ENCODE assay signal across 8 mouse cellular contexts in genomic region chr4:116463231-116464125, GRCm38 (mm10). TPM values are rescaled to one million over a fixed set of nuclear protein-coding genes. Genes with fewer than 3 reads are reported as not detected.
A peak's percentile ranks its signal among the peaks of the same experiment; 100 is the strongest.
DNase-seq lines count a peak whose midpoint lies in the region; ATAC-seq lines count a peak whose summit lies in the region.

No protein-coding gene starts in this region.

- no peaks in the 10 kb centered on the region for H3K27me3 ChIP-seq in embryonic facial prominence, embryonic 12.5 days
- no peaks in the 10 kb centered on the region for H3K27me3 ChIP-seq in kidney, embryonic 15.5 days
- H3K27me3 ChIP-seq in liver, embryonic 15.5 days: no peaks in the 10 kb centered on the region
- no peaks in the 10 kb centered on the region for H3K27me3 ChIP-seq in neural tube, embryonic 14.5 days (ENCODE audit: control insufficient read depth, insufficient read depth, low read length)

- H3K9me3 ChIP-seq in embryonic facial prominence, embryonic 12.5 days: no peaks in the 10 kb centered on the region
- H3K9me3 ChIP-seq in kidney, embryonic 15.5 days (replicated peaks): peaks cover 10% of the 10 kb centered on the region; the same call in 1 of the 2 replicates
- H3K9me3 ChIP-seq in liver, embryonic 15.5 days (replicated peaks): no peaks in the 10 kb centered on the region
- H3K9me3 ChIP-seq in neural tube, embryonic 14.5 days (ENCODE audit: control insufficient read depth, low read length): no peaks in the 10 kb centered on the region

- peak; percentile 75 for ATAC-seq in embryonic facial prominence, embryonic 12.5 days (ENCODE audit: insufficient number of reproducible peaks, insufficient read depth, low FRiP score, low TSS enrichment)
- ATAC-seq in kidney, embryonic 15.5 days (replicated peaks; ENCODE audit: low FRiP score): peak; percentile 73
- ATAC-seq in liver, embryonic 15.5 days (ENCODE audit: insufficient read depth): peak; percentile 59
- peak; percentile 76 for ATAC-seq in neural tube, embryonic 14.5 days (ENCODE audit: low read depth)

- peak; percentile 2 to 45 for DNase-seq in urinary bladder, adult 18-20 months (ENCODE audit: low spot score in 2 of 2)
- no peak for DNase-seq in urinary bladder, postnatal 10 days (ENCODE audit: low spot score)
- peak; percentile 18 for DNase-seq in heart, adult 8-10 months (ENCODE audit: low spot score)
- DNase-seq in thymus, postnatal 10 days (ENCODE audit: low spot score in 2 of 2): peak; percentile 43 to 47

- peak overlapping the region; percentile 91 for H3K27ac ChIP-seq in embryonic facial prominence, embryonic 12.5 days
- H3K27ac ChIP-seq in kidney, embryonic 15.5 days: peak overlapping the region; percentile 94
- H3K27ac ChIP-seq in liver, embryonic 15.5 days (replicated peaks): peak overlapping the region; percentile 87
- peak overlapping the region; percentile 90 for H3K27ac ChIP-seq in neural tube, embryonic 14.5 days (ENCODE audit: low read depth, low read length)

- H3K4me1 ChIP-seq in embryonic facial prominence, embryonic 12.5 days: peaks cover 20% of the 10 kb centered on the region
- H3K4me1 ChIP-seq in kidney, embryonic 15.5 days: peaks cover 17% of the 10 kb centered on the region
- H3K4me1 ChIP-seq in liver, embryonic 15.5 days (replicated peaks): peaks cover 36% of the 10 kb centered on the region
- H3K4me1 ChIP-seq in neural tube, embryonic 14.5 days (ENCODE audit: control insufficient read depth, insufficient read depth, low read length): peaks cover 15% of the 10 kb centered on the region; the same call in 1 of the 2 replicates

- H3K36me3 ChIP-seq in embryonic facial prominence, embryonic 12.5 days: no peaks in the 10 kb centered on the region
- no peaks in the 10 kb centered on the region for H3K36me3 ChIP-seq in kidney, embryonic 15.5 days
- H3K36me3 ChIP-seq in liver, embryonic 15.5 days (replicated peaks): no peaks in the 10 kb centered on the region
- no peaks in the 10 kb centered on the region for H3K36me3 ChIP-seq in neural tube, embryonic 14.5 days (ENCODE audit: control insufficient read depth, insufficient read depth, low read length)

- WGBS in embryonic facial prominence, embryonic 12.5 days: 1% methylated on average over 73 of the region's 74 CpGs
- 1% methylated on average over 67 of the region's 74 CpGs for WGBS in kidney, embryonic 15.5 days
- 1% methylated on average over 74 of the region's 74 CpGs for WGBS in liver, embryonic 15.5 days (ENCODE audit: insufficient replicate concordance)
- WGBS in neural tube, embryonic 14.5 days: under 1% methylated on average over 60 of the region's 74 CpGs

- H3K4me2 ChIP-seq in embryonic facial prominence, embryonic 12.5 days (replicated peaks): peak overlapping the region; percentile 60
- H3K4me2 ChIP-seq in kidney, embryonic 15.5 days: peak overlapping the region; percentile 77
- peak overlapping the region; percentile 88 for H3K4me2 ChIP-seq in liver, embryonic 15.5 days
- peak overlapping the region; percentile 59 for H3K4me2 ChIP-seq in neural tube, embryonic 14.5 days (ENCODE audit: low read depth, low read length)

- H3K9ac ChIP-seq in embryonic facial prominence, embryonic 12.5 days: peak overlapping the region; percentile 95
- H3K9ac ChIP-seq in kidney, embryonic 15.5 days: peak overlapping the region; percentile 93
- peak overlapping the region; percentile 98 for H3K9ac ChIP-seq in liver, embryonic 15.5 days
- H3K9ac ChIP-seq in neural tube, embryonic 14.5 days (replicated peaks; ENCODE audit: low read depth, low read length): peak overlapping the region; percentile 87

- H3K4me3 ChIP-seq in embryonic facial prominence, embryonic 12.5 days: peak overlapping the region; percentile 99
- H3K4me3 ChIP-seq in kidney, embryonic 15.5 days (replicated peaks): peak overlapping the region; percentile 97
- peak overlapping the region; percentile 95 for H3K4me3 ChIP-seq in liver, embryonic 15.5 days (replicated peaks)
- peak overlapping the region; percentile 86 for H3K4me3 ChIP-seq in neural tube, embryonic 14.5 days (ENCODE audit: low read depth, low read length)

RNA-seq across cellular contexts. Expression of gene Mast2, which starts 0.5 kb away (rescaled TPM):
- 21.7 and 24.9 TPM in 2 replicates for polyA plus RNA-seq in embryonic facial prominence, embryonic 12.5 days (2016; fragmentation: Nextera tagmentation; extraction: Ambion mirVana)
- total RNA-seq in heart, adult 8-10 months (2022): 100 to 1,000 TPM; 121 to 144 (median 138) TPM
- 12.7 and 14.4 TPM in 2 replicates for polyA plus RNA-seq in kidney, embryonic 15.5 days (2015; fragmentation: Nextera tagmentation; extraction: Ambion mirVana)
- polyA plus RNA-seq in liver, embryonic 15.5 days (2015; fragmentation: Nextera tagmentation; extraction: Ambion mirVana): 6.2 and 7.2 TPM in 2 replicates
- 53.0 and 72.5 TPM in 2 replicates for polyA plus RNA-seq in neural tube, embryonic 14.5 days (2014; fragmentation: Nextera tagmentation; extraction: Ambion mirVana)

RNA-seq across cellular contexts. Expression of gene Ipp, which starts 43.9 kb away (rescaled TPM):
- 16.1 and 16.2 TPM in 2 replicates for polyA plus RNA-seq in embryonic facial prominence, embryonic 12.5 days (2016; fragmentation: Nextera tagmentation; extraction: Ambion mirVana)
- total RNA-seq in heart, adult 8-10 months (2022): 10 to 100 TPM; 14.0 to 19.0 (median 16.8) TPM
- 17.0 and 17.3 TPM in 2 replicates for polyA plus RNA-seq in kidney, embryonic 15.5 days (2015; fragmentation: Nextera tagmentation; extraction: Ambion mirVana)
- polyA plus RNA-seq in liver, embryonic 15.5 days (2015; fragmentation: Nextera tagmentation; extraction: Ambion mirVana): 13.3 and 13.6 TPM in 2 replicates
- polyA plus RNA-seq in neural tube, embryonic 14.5 days (2014; fragmentation: Nextera tagmentation; extraction: Ambion mirVana): 4.0 and 5.3 TPM in 2 replicates
